Mouse (Mus musculus) thymus, adult 2 months (tissue): Measurements from ENCODE around the gene Atp8a2.

Experiments
- CTCF ChIP-seq: fragments of 200-500 bp; IDR thresholded peaks from 2 replicates; pipeline ENCODE4 v1.5.1; 2012; ENCODE audit warnings: mild to moderate bottlenecking, control low read depth, low read length, moderate library complexity, borderline replicate concordance; ENCODE audit not compliant: control insufficient read depth, poor library complexity, insufficient read depth; ENCODE audit errors: extremely low read depth
- POLR2A ChIP-seq: fragments of 200-500 bp; IDR thresholded peaks from 2 replicates; pipeline ENCODE4 v1.6.1; 2012; ENCODE audit warnings: mild to moderate bottlenecking, low read length, control low read depth, moderate library complexity; ENCODE audit not compliant: control insufficient read depth, poor library complexity, insufficient read depth; ENCODE audit errors: extremely low read depth

- TF ChIP-seq POLR2A (no peak), CTCF (no peak)
Measured at GRCm38 (mm10) chr14:59949983-59950382, 247.0 kb downstream of the Atp8a2 start.
